Mouse (Mus musculus) heart, embryonic 10.5 days (tissue): Measurements from ENCODE around the gene Stat5b. TPM values are rescaled to one million over a fixed set of nuclear protein-coding genes. Genes with fewer than 3 reads are reported as not detected.
A peak's percentile ranks its signal among the peaks of the same experiment; 100 is the strongest.

Experiments
- DNase-seq: peaks from one replicate; pipeline ENCODE4 v3.0.0-alpha.2; 2017; ENCODE audit warnings: low spot score
- H3K27ac ChIP-seq: fragments of 300-500 bp; sonication (generic); 2 replicates; pipeline ENCODE4 v1.5.1; 2016; ENCODE audit warnings: mild to moderate bottlenecking
- H3K27me3 ChIP-seq: fragments of 300-500 bp; sonication (generic); 2 replicates; pipeline ENCODE4 v1.6.1; 2016; ENCODE audit warnings: mild to moderate bottlenecking; ENCODE audit not compliant: poor library complexity, insufficient read depth, severe bottlenecking
- H3K36me3 ChIP-seq: fragments of 300-500 bp; sonication (generic); 2 replicates; pipeline ENCODE4 v1.6.1; 2016; ENCODE audit warnings: mild to moderate bottlenecking, moderate library complexity
- H3K4me1 ChIP-seq: fragments of 300-500 bp; sonication (generic); 2 replicates; pipeline ENCODE4 v1.6.1; 2016; ENCODE audit warnings: mild to moderate bottlenecking
- H3K4me3 ChIP-seq: fragments of 300-500 bp; sonication (generic); 2 replicates; pipeline ENCODE4 v1.5.1; 2016; ENCODE audit warnings: mild to moderate bottlenecking, moderate library complexity
- H3K9me3 ChIP-seq: fragments of 300-500 bp; sonication (generic); 2 replicates; pipeline ENCODE4 v1.6.1; 2016; ENCODE audit warnings: mild to moderate bottlenecking, moderate library complexity
- WGBS: fragments of 180-500 bp; shearing (Covaris S2); methylation state at CpG from one replicate; pipeline ENCODE4 v1.1.7; 2016; 5-methylcytosine and 5-hydroxymethylcytosine counted together
- polyA plus RNA-seq: library from polyadenylated mRNA; unstranded; fragments of >200 nt; fragmentation: Nextera tagmentation; extraction: Ambion mirVana; gene quantifications from 2 replicates; pipeline ENCODE4 v1.2.1, GENCODE M21; 2016

Stat5b gene
- polyA plus RNA-seq, 1 experiment from 2014 or later: 25.7 TPM

- H3K27ac ChIP-seq: no peak overlapping the region
- H3K4me1 ChIP-seq: peaks cover 31% of the 10 kb centered on the region
- no peaks in the 10 kb centered on the region for H3K36me3 ChIP-seq
- no peak for DNase-seq
- peaks cover 13% of the 10 kb centered on the region; the same call in 1 of the 2 replicates for H3K27me3 ChIP-seq
- H3K9me3 ChIP-seq: no peaks in the 10 kb centered on the region
- WGBS: 87% methylated on average over 4 of the region's 4 CpGs
- H3K4me3 ChIP-seq: no peak overlapping the region
Observed at GRCm38 (mm10) chr11:100847572-100847971, 3.0 kb downstream of the Stat5b start.

DNA sequence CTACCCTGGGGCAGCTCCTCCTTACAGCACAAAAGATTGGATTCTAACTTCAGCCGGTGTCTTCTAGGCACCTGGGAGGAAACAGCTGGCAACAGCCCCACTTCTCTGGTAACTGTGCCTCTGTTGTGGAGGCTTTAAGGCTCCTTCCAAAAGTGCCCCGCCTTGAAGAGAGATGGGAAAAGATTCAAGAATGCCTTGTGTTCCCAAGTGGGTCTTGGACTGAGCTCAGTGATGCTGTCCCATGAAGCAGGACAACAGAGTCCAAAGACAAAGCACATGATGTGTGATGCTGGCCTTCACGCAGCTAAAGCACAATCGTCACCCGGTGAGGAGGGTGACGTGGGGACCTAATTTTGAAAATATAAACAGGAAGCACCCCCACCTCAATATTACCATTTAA lies 4.7 kb downstream of the Stat5b start:
- no peak for DNase-seq
- Histone ChIP-seq H3K9me3 (no peaks in the 10 kb centered on the region), H3K27ac (no peak overlapping the region), H3K4me1 (peaks cover 27% of the 10 kb centered on the region), H3K27me3 (no peaks in the 10 kb centered on the region), H3K4me3 (no peak overlapping the region), H3K36me3 (peaks cover 3% of the 10 kb centered on the region; the same call in 1 of the 2 replicates)
- WGBS: 82% methylated on average over 6 of the region's 6 CpGs

- H3K36me3 ChIP-seq: peaks cover 3% of the 10 kb centered on the region; the same call in 1 of the 2 replicates
- peaks cover 16% of the 10 kb centered on the region for H3K4me1 ChIP-seq
- WGBS: 81% methylated on average over 4 of the region's 4 CpGs
- no peak overlapping the region for H3K4me3 ChIP-seq
- no peak overlapping the region for H3K27ac ChIP-seq
- DNase-seq: no peak
- no peaks in the 10 kb centered on the region for H3K9me3 ChIP-seq
- H3K27me3 ChIP-seq: no peaks in the 10 kb centered on the region
Observed at GRCm38 (mm10) chr11:100844121-100844520, 6.4 kb downstream of the Stat5b start.

- no peak for DNase-seq
- 94% methylated on average over 8 of the region's 8 CpGs for WGBS
- no peak overlapping the region for H3K27ac ChIP-seq
- H3K4me1 ChIP-seq: 0 out of 2 replicates have a peak, but pooled peaks cover 10% of the 10 kb centered on the region
- no peaks in the 10 kb centered on the region for H3K27me3 ChIP-seq
- H3K4me3 ChIP-seq: no peak overlapping the region
- no peaks in the 10 kb centered on the region for H3K9me3 ChIP-seq
- peaks cover 3% of the 10 kb centered on the region; the same call in 1 of the 2 replicates for H3K36me3 ChIP-seq
Observed at GRCm38 (mm10) chr11:100843070-100843669, 7.4 kb downstream of the Stat5b start.

- Histone ChIP-seq H3K36me3 (peaks cover 5% of the 10 kb centered on the region; the same call in 1 of the 2 replicates), H3K27ac (no peak overlapping the region), H3K4me3 (no peak overlapping the region), H3K27me3 (no peaks in the 10 kb centered on the region), H3K9me3 (no peaks in the 10 kb centered on the region), H3K4me1 (0 out of 2 replicates have a peak, but pooled peaks cover 10% of the 10 kb centered on the region)
- no peak for DNase-seq
- WGBS: 87% methylated on average over 7 of the region's 7 CpGs
Observed at GRCm38 (mm10) chr11:100842025-100842424, 8.5 kb downstream of the Stat5b start.

DNA sequence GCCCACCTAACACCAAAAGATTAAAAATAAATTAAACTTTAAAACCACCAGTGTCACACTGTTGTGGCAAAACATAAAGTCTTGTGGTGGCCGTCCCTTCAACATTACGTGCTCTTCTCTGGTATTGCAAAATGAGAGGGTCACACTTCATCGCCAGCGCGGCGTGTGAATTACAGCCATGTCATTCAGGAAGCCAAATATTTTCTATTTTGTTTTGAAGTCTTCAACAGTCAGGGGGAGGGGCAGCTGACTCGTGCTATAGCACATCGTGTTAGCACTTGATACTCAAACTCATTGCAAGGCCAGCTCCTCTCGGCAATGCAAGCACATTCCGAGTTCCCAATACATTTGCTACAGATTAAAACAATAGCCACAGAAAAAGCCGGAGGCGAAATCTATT lies 9.7 kb downstream of the Stat5b start:
- no peaks in the 10 kb centered on the region for H3K27me3 ChIP-seq
- H3K4me3 ChIP-seq: no peak overlapping the region
- WGBS: 73% methylated on average over 12 of the region's 12 CpGs
- H3K36me3 ChIP-seq: peaks cover 5% of the 10 kb centered on the region; the same call in 1 of the 2 replicates
- no peak for DNase-seq
- 0 out of 2 replicates have a peak, but pooled peaks cover 10% of the 10 kb centered on the region for H3K4me1 ChIP-seq
- H3K27ac ChIP-seq: no peak overlapping the region
- H3K9me3 ChIP-seq: no peaks in the 10 kb centered on the region

DNA sequence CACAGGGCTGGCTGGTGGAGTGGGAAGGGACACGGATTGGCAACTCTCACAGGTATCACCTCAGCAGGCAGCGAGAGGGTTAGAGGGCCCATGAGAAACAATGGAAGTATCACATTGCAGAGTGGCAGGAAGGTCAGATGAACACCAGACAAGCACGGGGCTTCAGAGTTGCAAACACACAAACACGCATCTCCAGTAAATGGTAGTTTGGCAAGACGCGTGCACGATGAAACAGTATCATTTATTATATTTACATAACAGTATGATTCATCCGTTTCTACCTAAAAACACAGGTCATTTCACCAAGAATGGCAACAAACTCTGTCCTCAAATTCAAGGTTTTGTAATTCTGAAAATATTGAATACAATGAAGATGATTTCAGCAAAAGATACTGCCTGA lies 11.0 kb downstream of the Stat5b start:
- H3K36me3 ChIP-seq: peaks cover 5% of the 10 kb centered on the region; the same call in 1 of the 2 replicates
- no peak overlapping the region for H3K4me3 ChIP-seq
- no peak for DNase-seq
- WGBS: 65% methylated on average over 8 of the region's 8 CpGs
- H3K27me3 ChIP-seq: no peaks in the 10 kb centered on the region
- no peak overlapping the region for H3K27ac ChIP-seq
- H3K4me1 ChIP-seq: 0 out of 2 replicates have a peak, but pooled peaks cover 7% of the 10 kb centered on the region
- H3K9me3 ChIP-seq: no peaks in the 10 kb centered on the region

DNA sequence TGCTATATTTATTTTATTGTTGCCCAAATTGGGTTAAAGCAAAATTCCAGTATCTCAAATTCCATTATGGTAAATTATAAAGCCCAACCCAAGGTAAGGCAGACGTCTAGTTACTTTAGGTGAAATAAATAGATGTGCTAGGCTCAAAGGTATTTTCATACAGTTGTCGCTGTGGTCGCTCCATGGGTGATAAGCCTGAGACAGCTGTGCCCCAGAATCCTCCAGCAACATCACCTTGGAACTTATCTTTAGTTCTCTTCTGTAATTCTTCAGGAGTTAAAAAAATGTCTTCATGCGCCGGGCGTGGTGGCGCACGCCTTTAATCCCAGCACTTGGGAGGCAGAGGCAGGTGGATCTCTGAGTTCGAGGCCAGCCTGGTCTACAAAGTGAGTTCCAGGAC lies 11.6 kb downstream of the Stat5b start:
- H3K27me3 ChIP-seq: no peaks in the 10 kb centered on the region
- DNase-seq: no peak

GRCm38 (mm10) chr11:100836923-100837702 lies 13.4 kb downstream of the Stat5b start:
- DNase-seq: no peak
- Histone ChIP-seq H3K9me3 (no peaks in the 10 kb centered on the region), H3K4me3 (no peak overlapping the region), H3K36me3 (peaks cover 2% of the 10 kb centered on the region; the same call in 1 of the 2 replicates), H3K27me3 (no peaks in the 10 kb centered on the region), H3K27ac (no peak overlapping the region), H3K4me1 (peaks cover 13% of the 10 kb centered on the region; the same call in 1 of the 2 replicates)
- WGBS: 78% methylated on average over 9 of the region's 9 CpGs

More for the DNA sequence above, 11.6 kb downstream of the Stat5b start:
- Histone ChIP-seq H3K4me3 (no peak overlapping the region), H3K4me1 (0 out of 2 replicates have a peak, but pooled peaks cover 7% of the 10 kb centered on the region), H3K9me3 (no peaks in the 10 kb centered on the region), H3K36me3 (peaks cover 5% of the 10 kb centered on the region; the same call in 1 of the 2 replicates), H3K27ac (no peak overlapping the region)
- whole genome bisulfite sequencing: 94% methylated on average over 9 of the region's 9 CpGs

- H3K9me3 ChIP-seq: no peaks in the 10 kb centered on the region
- 65% methylated on average over 7 of the region's 7 CpGs for WGBS
- H3K4me1 ChIP-seq: peaks cover 30% of the 10 kb centered on the region
- no peak overlapping the region for H3K4me3 ChIP-seq
- no peak for DNase-seq
- H3K36me3 ChIP-seq: peaks cover 2% of the 10 kb centered on the region; the same call in 1 of the 2 replicates
- no peaks in the 10 kb centered on the region for H3K27me3 ChIP-seq
- H3K27ac ChIP-seq: no peak overlapping the region
Observed at GRCm38 (mm10) chr11:100833466-100833865, 17.1 kb downstream of the Stat5b start.

DNA sequence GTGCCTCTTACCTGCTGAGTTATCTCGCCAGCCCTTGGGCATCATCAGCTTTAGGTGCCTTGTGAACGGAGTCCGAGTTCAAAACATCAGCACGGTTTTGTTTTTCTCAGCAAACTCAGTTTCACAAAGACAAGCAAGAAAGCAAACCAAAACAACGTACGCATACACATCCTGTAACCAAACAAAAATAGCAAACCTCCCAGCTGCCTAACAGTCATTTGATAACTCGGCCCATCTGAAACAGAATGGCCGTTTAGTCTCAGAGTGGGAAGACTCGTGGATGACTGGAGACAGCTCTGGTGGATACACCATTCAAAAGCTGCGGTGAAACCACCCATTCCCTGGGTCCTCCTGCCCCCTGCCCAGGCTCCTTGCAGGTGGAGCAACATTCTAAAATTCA lies 19.1 kb downstream of the Stat5b start:
- DNase-seq: no peak
- WGBS: 72% methylated on average over 10 of the region's 10 CpGs
- Histone ChIP-seq H3K27me3 (no peaks in the 10 kb centered on the region), H3K4me1 (peaks cover 34% of the 10 kb centered on the region), H3K4me3 (no peak overlapping the region), H3K9me3 (no peaks in the 10 kb centered on the region), H3K36me3 (0 out of 2 replicates have a peak, but pooled peaks cover 2% of the 10 kb centered on the region), H3K27ac (no peak overlapping the region)

- 0 out of 2 replicates have a peak, but pooled peaks cover 2% of the 10 kb centered on the region for H3K36me3 ChIP-seq
- peaks cover 49% of the 10 kb centered on the region for H3K4me1 ChIP-seq
- H3K9me3 ChIP-seq: no peaks in the 10 kb centered on the region
- WGBS: 86% methylated on average over 12 of the region's 12 CpGs
- DNase-seq: no peak
- H3K4me3 ChIP-seq: no peak overlapping the region
- no peak overlapping the region for H3K27ac ChIP-seq
- no peaks in the 10 kb centered on the region for H3K27me3 ChIP-seq
Observed at GRCm38 (mm10) chr11:100829691-100830090, 20.8 kb downstream of the Stat5b start.

GRCm38 (mm10) chr11:100828676-100829151 lies 21.8 kb downstream of the Stat5b start:
- Histone ChIP-seq H3K9me3 (no peaks in the 10 kb centered on the region), H3K27ac (peak overlapping the region; percentile 38; the same call in 1 of the 2 replicates), H3K36me3 (0 out of 2 replicates have a peak, but pooled peaks cover 2% of the 10 kb centered on the region), H3K4me1 (peaks cover 58% of the 10 kb centered on the region), H3K4me3 (no peak overlapping the region), H3K27me3 (no peaks in the 10 kb centered on the region)
- DNase-seq: no peak
- WGBS: 40% methylated on average over 10 of the region's 10 CpGs
